Mouse (Mus musculus) gastrocnemius, adult 8-10 months (tissue): ENCODE data around the gene Fgd6. TPM values are rescaled to one million over a fixed set of nuclear protein-coding genes. Genes with fewer than 3 reads are reported as not detected.

ENCODE experiments used
- DNase-seq, 2 experiments: peaks; one replicate each; pipeline ENCODE4 v3.0.0; 2022; ENCODE audit warnings: low spot score in 2 of 2
- total RNA-seq, 4 experiments: library from RNA; stranded (reverse); gene quantifications; 2 replicates each; pipeline ENCODE4 v1.2.4; 2022

Gene Fgd6
- total RNA-seq, 4 experiments from 2014 or later: 2.6 to 3.2 (median 2.8) TPM

DNA sequence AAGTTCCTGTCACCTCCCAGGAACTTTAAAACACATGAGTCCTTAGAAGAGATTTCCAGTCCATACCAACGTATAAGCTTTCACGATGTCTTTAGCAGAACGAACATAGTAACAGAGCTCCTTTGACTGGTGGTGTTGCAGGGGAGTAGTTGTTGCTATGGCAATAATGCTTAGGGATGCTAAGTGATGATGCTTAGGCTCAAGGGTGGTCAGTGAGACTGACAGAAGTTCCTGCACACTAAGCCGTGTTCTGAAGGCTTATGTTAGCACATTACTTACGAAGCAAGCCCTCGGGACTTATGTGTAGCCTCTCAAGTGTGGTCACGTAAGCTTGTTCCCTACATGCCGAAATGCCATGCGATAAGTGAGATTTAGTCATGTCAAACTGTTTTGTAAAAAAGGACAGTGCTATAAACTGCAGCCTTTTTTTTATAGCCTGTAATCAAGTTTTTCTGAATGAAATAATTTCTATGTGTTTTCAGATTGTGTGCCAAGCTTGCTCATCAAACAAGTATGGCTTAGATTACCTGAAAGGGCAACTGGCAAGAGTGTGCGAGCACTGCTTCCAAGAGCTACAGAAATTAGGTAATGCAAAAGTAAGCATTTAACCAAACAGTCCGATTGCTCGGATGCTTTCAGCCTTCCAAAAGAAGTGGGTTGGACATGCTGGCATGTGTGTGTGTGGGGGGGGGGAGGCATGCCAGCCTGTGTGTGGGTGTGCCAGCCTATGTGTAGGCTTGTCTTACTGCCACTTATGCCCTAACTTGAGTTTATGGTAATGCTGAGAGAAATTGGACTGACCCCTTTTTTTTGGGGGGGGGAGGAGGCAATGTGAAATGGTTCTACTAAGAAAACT, 99.0 kb downstream of the Fgd6 start:
- DNase-seq: no peak

- DNase-seq: no peak
Observed at GRCm38 (mm10) chr10:94138890-94139482, 103.2 kb downstream of the Fgd6 start.

- no peak for DNase-seq
Observed at GRCm38 (mm10) chr10:94140227-94140931, 104.6 kb downstream of the Fgd6 start.

GRCm38 (mm10) chr10:94142427-94142826, 106.6 kb downstream of the Fgd6 start:
- DNase-seq: no peak

DNA sequence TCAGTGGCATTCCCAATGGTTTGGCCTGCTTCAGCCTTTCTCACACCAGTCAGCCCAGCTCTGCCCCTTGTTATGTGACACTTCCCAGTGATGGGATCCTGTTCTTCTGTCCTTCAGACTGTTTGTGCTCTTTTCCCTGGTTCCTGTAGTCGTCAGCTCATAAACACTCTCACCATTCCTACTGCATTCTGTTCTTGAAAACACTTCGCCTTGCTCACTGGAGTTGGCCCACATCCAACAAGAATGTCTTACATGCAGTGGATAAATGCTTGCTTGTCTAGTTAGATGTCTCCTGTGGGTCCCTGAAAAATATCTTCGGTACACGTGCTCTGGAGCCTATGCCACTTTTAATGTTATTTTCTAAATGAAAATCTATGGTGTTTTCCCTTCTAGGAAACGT, 108.8 kb downstream of the Fgd6 start:
- DNase-seq: no peak

- DNase-seq: no peak
Observed at GRCm38 (mm10) chr10:94147391-94147755, 111.6 kb downstream of the Fgd6 start.

- DNase-seq: peak; percentile 90 to 92
Observed at GRCm38 (mm10) chr10:94147756-94148531, 112.1 kb downstream of the Fgd6 start, which contains the start of gene Nr2c1. Nr2c1 (plus strand) TSS chr10:94148023.

- no peak for DNase-seq
Observed at GRCm38 (mm10) chr10:94151488-94151887, 115.7 kb downstream of the Fgd6 start.

DNA sequence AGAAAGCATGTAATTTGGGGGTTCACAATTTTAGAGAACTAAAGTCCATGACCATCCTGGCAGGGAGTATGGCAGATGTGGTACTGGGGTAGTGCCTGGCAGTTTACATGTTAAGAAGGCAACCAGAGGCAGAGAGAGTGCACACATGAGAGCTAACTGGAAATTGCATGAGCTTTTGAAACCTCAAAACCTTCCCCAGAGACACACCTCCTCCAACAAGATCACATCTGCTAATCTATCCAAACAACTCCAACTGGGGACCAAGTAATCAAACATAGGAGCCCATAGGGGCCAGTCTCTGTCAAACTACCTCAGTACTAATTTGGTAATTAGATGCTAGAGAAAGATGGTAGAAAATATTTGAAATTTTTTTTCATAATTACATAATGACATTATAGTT, 118.0 kb downstream of the Fgd6 start:
- DNase-seq: no peak

- DNase-seq: no peak
Observed at GRCm38 (mm10) chr10:94158962-94159361, 123.2 kb downstream of the Fgd6 start.

- no peak for DNase-seq
Observed at GRCm38 (mm10) chr10:94159406-94159805, 123.6 kb downstream of the Fgd6 start.

GRCm38 (mm10) chr10:94161051-94161765, 125.4 kb downstream of the Fgd6 start:
- no peak for DNase-seq

DNA sequence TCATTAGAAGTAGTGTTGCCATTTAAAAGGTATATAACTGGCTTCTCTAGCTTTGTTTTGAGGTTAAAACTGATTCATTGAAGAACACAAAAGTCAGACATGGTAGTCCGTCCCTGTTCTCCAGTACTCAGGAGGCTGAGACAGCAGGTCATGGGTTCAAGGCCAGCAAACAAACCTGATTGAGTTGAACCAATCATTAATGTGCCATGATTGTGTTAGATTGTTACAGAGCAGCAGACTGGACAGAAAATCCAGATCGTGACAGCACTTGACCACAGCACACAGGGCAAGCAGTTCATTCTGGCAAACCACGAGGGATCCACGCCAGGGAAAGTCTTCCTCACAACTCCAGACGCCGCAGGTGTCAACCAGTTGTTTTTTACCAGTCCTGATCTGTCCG, 126.2 kb downstream of the Fgd6 start:
- no peak for DNase-seq

DNA sequence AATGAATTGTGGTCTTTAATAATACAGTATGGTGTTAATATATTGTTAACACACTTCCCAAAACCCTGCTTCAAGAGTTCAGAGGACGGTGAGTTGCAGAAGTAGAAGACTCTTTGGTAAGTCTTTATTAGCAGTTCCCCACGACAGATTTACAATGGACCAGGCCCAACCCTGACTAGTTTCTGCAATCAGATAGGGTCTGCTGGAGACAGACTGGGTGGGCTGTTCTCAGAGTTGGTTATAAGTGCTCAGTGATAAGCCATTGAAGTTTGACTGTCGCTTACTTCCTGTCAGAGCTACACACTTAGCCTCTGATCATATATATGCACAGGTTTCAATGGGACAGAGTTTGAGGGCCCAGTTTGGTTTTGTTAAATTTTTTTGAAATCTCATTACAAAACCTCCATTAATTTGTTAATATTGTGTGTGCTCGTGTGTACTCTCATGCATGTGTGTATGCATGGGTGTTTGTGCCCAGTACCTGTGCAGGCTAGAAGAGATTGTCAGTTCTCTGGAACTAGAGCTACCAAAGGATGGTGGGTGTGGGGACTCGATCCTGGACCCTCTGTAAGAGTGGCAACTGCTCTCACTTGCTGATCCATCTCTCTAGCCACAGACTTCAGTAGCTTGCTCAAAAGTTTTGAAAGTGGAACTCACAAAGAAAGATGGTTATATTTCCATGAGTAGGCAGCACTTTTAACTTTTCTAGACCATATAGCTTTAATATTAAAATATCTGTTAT, 128.5 kb downstream of the Fgd6 start:
- DNase-seq: no peak

DNA sequence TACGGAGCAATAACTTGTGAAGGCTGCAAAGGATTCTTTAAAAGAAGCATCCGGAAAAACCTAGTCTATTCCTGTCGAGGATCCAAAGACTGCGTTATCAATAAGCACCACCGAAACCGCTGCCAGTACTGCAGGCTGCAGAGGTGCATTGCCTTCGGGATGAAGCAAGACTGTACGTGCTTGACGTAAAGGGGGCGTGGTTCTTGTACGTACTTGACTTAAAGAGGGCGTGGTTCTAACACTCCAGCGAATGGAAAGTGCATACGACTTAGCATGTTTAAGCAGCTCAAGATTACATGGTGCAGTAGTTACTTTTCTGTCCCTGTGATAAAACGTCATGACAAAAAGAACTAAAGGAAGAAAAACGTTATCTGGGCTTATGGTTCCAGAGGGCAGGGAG, 129.6 kb downstream of the Fgd6 start:
- no peak for DNase-seq

DNA sequence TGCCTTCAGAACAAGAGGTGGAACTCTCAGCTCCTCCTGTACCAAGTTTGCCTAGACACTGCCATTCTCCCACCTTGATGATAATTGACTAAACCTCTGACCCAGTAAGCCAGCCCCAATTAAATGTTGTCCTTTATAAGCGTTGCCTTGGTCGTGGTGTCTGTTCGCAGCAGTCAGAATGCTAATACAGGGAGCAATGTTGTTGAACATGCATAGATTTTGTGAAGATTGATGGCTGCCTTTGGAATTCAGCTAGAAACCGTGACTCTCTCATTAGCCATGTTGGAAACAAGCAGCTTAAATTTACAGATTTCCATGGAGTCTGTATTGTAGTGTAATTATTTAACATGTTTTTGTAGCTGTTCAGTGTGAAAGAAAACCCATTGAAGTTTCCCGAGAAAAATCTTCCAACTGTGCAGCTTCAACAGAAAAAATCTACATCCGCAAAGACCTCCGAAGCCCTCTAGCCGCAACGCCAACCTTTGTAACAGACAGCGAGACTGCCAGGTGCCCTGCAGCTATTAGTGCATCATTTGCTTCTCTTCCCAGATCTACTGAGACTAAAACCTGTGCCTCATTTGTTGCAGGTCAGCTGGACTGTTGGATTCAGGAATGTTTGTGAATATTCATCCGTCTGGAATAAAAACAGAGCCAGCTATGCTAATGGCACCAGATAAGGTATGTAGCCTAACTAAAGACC, 131.4 kb downstream of the Fgd6 start:
- DNase-seq: no peak

DNA sequence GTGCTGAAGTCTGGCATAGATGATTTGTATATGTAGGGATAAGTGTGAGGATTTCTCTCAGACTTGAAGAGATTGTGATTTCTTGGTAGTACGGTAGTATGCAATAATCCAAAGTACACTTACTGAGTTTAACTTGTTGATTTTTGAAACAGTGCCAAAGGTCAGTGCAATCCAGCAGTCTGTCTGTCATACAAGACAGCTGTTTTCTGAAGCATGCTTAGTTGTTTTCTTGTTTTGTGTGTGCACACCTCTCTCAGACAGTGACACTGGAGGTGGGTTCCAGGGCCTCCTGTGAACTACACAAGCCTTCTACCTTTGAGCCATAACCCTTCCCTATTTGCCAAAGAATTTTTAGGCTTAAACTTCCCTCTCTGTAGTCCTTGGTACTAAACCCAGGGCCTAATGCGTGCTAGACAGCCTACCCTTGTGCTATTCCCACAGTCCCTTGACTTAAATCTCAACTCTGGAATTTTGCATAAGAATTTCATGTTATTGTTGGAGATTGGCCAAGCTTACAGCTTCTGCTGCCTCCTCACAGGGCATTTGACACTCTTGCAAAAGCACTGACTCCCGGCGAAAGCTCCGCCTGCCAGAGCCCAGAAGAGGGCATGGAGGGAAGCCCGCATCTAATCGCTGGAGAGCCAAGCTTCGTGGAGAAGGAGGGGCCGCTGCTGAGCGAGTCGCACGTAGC, 135.8 kb downstream of the Fgd6 start:
- DNase-seq: no peak

DNA sequence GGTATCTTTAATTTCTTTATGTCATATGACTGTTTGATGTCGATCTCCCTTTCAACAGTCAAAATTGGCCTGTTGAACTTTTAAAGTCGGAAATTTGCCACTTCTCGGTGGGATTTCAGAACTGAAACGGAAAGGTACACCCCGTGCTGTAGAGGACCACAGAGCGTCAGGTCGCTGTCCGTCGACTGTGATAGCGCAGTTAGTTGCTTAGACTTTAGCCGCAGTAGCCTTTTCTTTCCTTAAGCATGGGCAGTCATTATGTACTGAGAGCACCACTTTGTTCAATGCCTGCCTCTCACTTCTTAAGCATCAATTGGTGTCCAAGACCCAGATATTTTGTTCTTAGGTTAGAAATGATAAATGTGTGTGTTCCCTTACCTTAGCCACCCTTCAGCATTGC, 136.3 kb downstream of the Fgd6 start:
- DNase-seq: no peak

DNA sequence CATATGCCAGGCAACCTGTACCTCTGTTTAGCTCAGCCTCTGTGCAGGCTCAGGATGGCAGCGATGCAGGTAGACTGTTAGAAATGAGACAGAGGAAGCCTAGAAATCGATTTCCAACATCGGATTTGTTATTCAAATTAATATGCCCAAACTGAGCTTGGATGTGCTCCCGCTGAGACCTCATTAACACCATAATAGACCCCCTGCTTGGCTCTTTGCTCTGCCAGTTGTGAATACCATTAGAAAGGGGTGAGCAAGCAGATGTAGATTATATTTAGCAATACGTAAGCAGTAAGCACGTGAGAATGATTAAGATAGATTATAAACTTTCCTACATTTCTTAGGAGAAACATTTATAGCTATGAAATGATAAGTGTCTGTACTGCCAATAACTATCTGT, 136.9 kb downstream of the Fgd6 start:
- no peak for DNase-seq
